Mouse (Mus musculus): ENCODE results near the gene Aven.

- TF ChIP-seq GATA1 (IDR thresholded peaks at IDR 0.05; ENCODE audit: low read length) (no peak), TAL1 (IDR thresholded peaks at IDR 0.05; ENCODE audit: low read length) (no peak)
Measured at GRCm38 (mm10) chr2:112472076-112472475, 20.7 kb upstream of the Aven start.
